9 mouse cellular contexts compared by ENCODE assay signal in genomic region chr7:63910912-63911311, GRCm38 (mm10). TPM values are rescaled to one million over a fixed set of nuclear protein-coding genes. Genes with fewer than 3 reads are reported as not detected.
DNase-seq lines count a peak whose midpoint lies in the region; ATAC-seq and TF ChIP-seq lines count a peak whose summit lies in the region.
"Had no signal": no experiment of that assay in that cellular context is flagged by ENCODE, and none has a peak within 500 bp of the region (broad histone marks: within the 10 kb centered on the region; RNA-seq: fewer than 3 reads in every experiment).

No protein-coding gene starts in this region.

- 30% methylated on average over 4 of the region's 4 CpGs for WGBS in kidney, embryonic 16.5 days

- no peak overlapping the region for H3K9ac ChIP-seq in kidney, embryonic 16.5 days (replicated peaks; ENCODE audit: low read length)

- no peak for DNase-seq in left cerebral cortex, adult 2 months (ENCODE audit: extremely low spot score in 1 of 2, low spot score in 2 of 2)
- no peak for DNase-seq in left cerebral cortex, postnatal 4 days
- DNase-seq in cerebellum, postnatal 4 days (ENCODE audit: low spot score in 2 of 2), result no peak
- no peak for DNase-seq in layer of hippocampus, postnatal 25 days (ENCODE audit: extremely low spot score in 1 of 2, low spot score in 1 of 2)
- no peak for DNase-seq in layer of hippocampus, adult 11-12 months (ENCODE audit: low spot score)

- no peak overlapping the region for H3K4me3 ChIP-seq in left cerebral cortex, adult 2 months
- no peak overlapping the region for H3K4me3 ChIP-seq in kidney, embryonic 16.5 days (ENCODE audit: low read length)
- H3K4me3 ChIP-seq in megakaryocyte, embryonic 14.5 days (replicated peaks), result peak overlapping the region; percentile 84

- ATAC-seq in common myeloid progenitor, adult 5-6 weeks (replicated peaks; ENCODE audit: low read depth, poor library complexity, severe bottlenecking), result peak; percentile 53
- peak; percentile 47; the same call in 1 of the 2 replicates for ATAC-seq in kidney, embryonic 16.5 days (ENCODE audit: low FRiP score, low TSS enrichment)

- peaks cover 58% of the 10 kb centered on the region for H3K4me1 ChIP-seq in kidney, embryonic 16.5 days (ENCODE audit: insufficient read depth, low read length)
- H3K4me1 ChIP-seq in megakaryocyte, embryonic 14.5 days, result peaks cover 99% of the 10 kb centered on the region

- H3K36me3 ChIP-seq in kidney, embryonic 16.5 days (ENCODE audit: insufficient read depth, low read length), result no peaks in the 10 kb centered on the region
- H3K36me3 ChIP-seq in megakaryocyte, embryonic 14.5 days (replicated peaks; ENCODE audit: low read length), result peaks cover 54% of the 10 kb centered on the region

- H3K27ac ChIP-seq in left cerebral cortex, adult 2 months, result peak overlapping the region; percentile 81
- H3K27ac ChIP-seq in kidney, embryonic 16.5 days (ENCODE audit: low read length), result peak overlapping the region; percentile 66

- H3K4me2 ChIP-seq in kidney, embryonic 16.5 days (replicated peaks; ENCODE audit: low read depth, low read length), result no peak overlapping the region

- H3K9me3 ChIP-seq in kidney, embryonic 16.5 days (ENCODE audit: low read length), result no peaks in the 10 kb centered on the region
- H3K9me3 ChIP-seq in megakaryocyte, embryonic 14.5 days, result no peaks in the 10 kb centered on the region

- TF ChIP-seq CTCF in left cerebral cortex, adult 2 months (IDR thresholded peaks at IDR 0.05), result peak; percentile 10

- intact Hi-C loops in left cerebral cortex, adult 2 months (cut with DNase I), result no loop called here
- intact Hi-C loops in left cerebral cortex, postnatal 4 days (cut with DNase I), result no loop called here

- no peaks in the 10 kb centered on the region for H3K27me3 ChIP-seq in kidney, embryonic 16.5 days (ENCODE audit: insufficient read depth, low read length)
- H3K27me3 ChIP-seq in megakaryocyte, embryonic 14.5 days (replicated peaks), result no peaks in the 10 kb centered on the region

RNA-seq across cellular contexts. Expression of gene E030018B13Rik, which starts 5.7 kb away (rescaled TPM):
- not detected for total RNA-seq in left cerebral cortex, adult 2 months (2021)
- total RNA-seq in left cerebral cortex, postnatal 4 days (2021), result not detected
- total RNA-seq in common myeloid progenitor, adult 5-6 weeks (2017), result not detected in 2 replicates
- not detected in 2 replicates for polyA plus RNA-seq in kidney, embryonic 16.5 days (2015; fragmentation: Nextera tagmentation; extraction: Ambion mirVana)
- polyA plus RNA-seq in megakaryocyte, embryonic 14.5 days (2012; ENCODE audit: insufficient read depth, low replicate concordance), result not detected in 2 replicates
- not detected for total RNA-seq in layer of hippocampus, postnatal 25 days (2021)
- polyA plus RNA-seq: brain, embryonic 14.5 days had no signal

RNA-seq across cellular contexts. Expression of gene Klf13, which starts 27.8 kb away (rescaled TPM):
- total RNA-seq in left cerebral cortex, adult 2 months (2021), result 100 to 1,000 TPM; 179 to 199 TPM
- total RNA-seq in left cerebral cortex, postnatal 4 days (2021), result 10 to 100 TPM; 72.3 to 73.5 TPM
- 16.4 and 20.1 TPM in 2 replicates for total RNA-seq in common myeloid progenitor, adult 5-6 weeks (2017)
- 23.2 and 23.7 TPM in 2 replicates for polyA plus RNA-seq in kidney, embryonic 16.5 days (2015; fragmentation: Nextera tagmentation; extraction: Ambion mirVana)
- polyA plus RNA-seq in megakaryocyte, embryonic 14.5 days (2012; ENCODE audit: insufficient read depth, low replicate concordance), result 117 and 140 TPM in 2 replicates
- total RNA-seq in layer of hippocampus, postnatal 25 days (2021), result 100 to 1,000 TPM; 204 to 216 TPM
